Mouse (Mus musculus): Measurements from ENCODE around the gene Tldc1.

The Tldc1 gene

GRCm38 (mm10) chr8:119723676-119724075 lies 54.5 kb downstream of the Tldc1 start:
- no peak for DNase-seq (ENCODE audit: low spot score in 2 of 2)

GRCm38 (mm10) chr8:119722348-119722747 lies 55.9 kb downstream of the Tldc1 start:
- DNase-seq (ENCODE audit: low spot score in 2 of 2), result no peak

GRCm38 (mm10) chr8:119719011-119719501 lies 59.2 kb downstream of the Tldc1 start:
- no peak for DNase-seq (ENCODE audit: low spot score in 2 of 2)

- no peak for DNase-seq (ENCODE audit: low spot score in 2 of 2)
Observed at GRCm38 (mm10) chr8:119717765-119718164, 60.5 kb downstream of the Tldc1 start.

- DNase-seq (ENCODE audit: low spot score in 2 of 2), result no peak
Observed at GRCm38 (mm10) chr8:119716730-119717299, 61.4 kb downstream of the Tldc1 start.

GRCm38 (mm10) chr8:119715221-119715620 lies 63.0 kb downstream of the Tldc1 start:
- no peak for DNase-seq (ENCODE audit: low spot score in 2 of 2)

- no peak for DNase-seq (ENCODE audit: low spot score in 2 of 2)
Observed at GRCm38 (mm10) chr8:119713421-119713820, 64.8 kb downstream of the Tldc1 start.

GRCm38 (mm10) chr8:119712226-119712625 lies 66.0 kb downstream of the Tldc1 start:
- DNase-seq (ENCODE audit: low spot score in 2 of 2), result no peak

Data from spleen, postnatal 36 days (tissue).